Mouse (Mus musculus) spleen, adult 2 months (tissue): ENCODE results near the gene AL607142.1. TPM values are rescaled to one million over a fixed set of nuclear protein-coding genes. Genes with fewer than 3 reads are reported as not detected.
A peak's percentile ranks its signal among the peaks of the same experiment; 100 is the strongest.

Experiments
- DNase-seq, 2 experiments: peaks; one replicate each; pipeline versions ENCODE4 v3.0.0 to v3.0.0-alpha.2; 2012 to 2021; ENCODE audit warnings: low spot score in 2 of 2, low read depth in 1 of 2
- H3K27ac ChIP-seq: fragments of 200-500 bp; 2 replicates; pipeline ENCODE4 v1.5.1; 2012; ENCODE audit warnings: low read length, inconsistent platforms; ENCODE audit not compliant: insufficient read depth
- H3K27me3 ChIP-seq: fragments of 200-500 bp; 2 replicates; pipeline ENCODE4 v1.6.1; 2012; ENCODE audit warnings: mild to moderate bottlenecking, moderate library complexity, low read length, inconsistent platforms; ENCODE audit not compliant: control insufficient read depth, insufficient read depth
- H3K36me3 ChIP-seq: fragments of 200-500 bp; 2 replicates; pipeline ENCODE4 v1.6.1; 2012; ENCODE audit warnings: mild to moderate bottlenecking, low read length, inconsistent platforms; ENCODE audit not compliant: control insufficient read depth, insufficient read depth
- H3K4me1 ChIP-seq: fragments of 200-500 bp; 2 replicates; pipeline ENCODE4 v1.6.1; 2011; ENCODE audit warnings: inconsistent platforms; ENCODE audit not compliant: control insufficient read depth, insufficient read depth, insufficient read length
- H3K4me3 ChIP-seq: fragments of 200-500 bp; 2 replicates; pipeline ENCODE4 v1.5.1; 2011; ENCODE audit warnings: mild to moderate bottlenecking, inconsistent platforms; ENCODE audit not compliant: insufficient read depth, insufficient read length; ENCODE audit errors: extremely low read depth
- CTCF ChIP-seq: fragments of 200-500 bp; IDR thresholded peaks from 2 replicates; pipeline ENCODE4 v1.5.1; 2011; ENCODE audit warnings: mild to moderate bottlenecking, inconsistent platforms; ENCODE audit not compliant: insufficient read depth, insufficient read length, insufficient replicate concordance; ENCODE audit errors: extremely low read depth
- POLR2A ChIP-seq: fragments of 200-500 bp; IDR thresholded peaks from 2 replicates; pipeline ENCODE4 v1.6.1; 2011; ENCODE audit warnings: low read depth, low read length, inconsistent platforms
- WGBS: fragments of 180-500 bp; shearing (Covaris S2); methylation state at CpG from one replicate; pipeline ENCODE4 v1.1.7; 2018; 5-methylcytosine and 5-hydroxymethylcytosine counted together
- polyA plus RNA-seq: library from polyadenylated mRNA; depleted of rRNA; stranded (reverse); fragments of >200 nt; gene quantifications from 2 replicates; pipeline ENCODE4 v1.2.3, GENCODE M21; 2012

Gene AL607142.1
- polyA plus RNA-seq, 1 experiment: not detected

GRCm38 (mm10) chr4:120045131-120045537 is 19.7 kb upstream of the AL607142.1 start:
- H3K27me3 ChIP-seq: no peaks in the 10 kb centered on the region
- no peak for TF ChIP-seq CTCF
- no peak for TF ChIP-seq POLR2A
- WGBS: 77% methylated on average over 5 of the region's 5 CpGs

GRCm38 (mm10) chr4:120045871-120046270 is 18.9 kb upstream of the AL607142.1 start:
- no peak for TF ChIP-seq CTCF
- TF ChIP-seq POLR2A: no peak

More at GRCm38 (mm10) chr4:120045131-120045537, 19.7 kb upstream of the AL607142.1 start:
- Histone ChIP-seq H3K4me3 (no peak overlapping the region), H3K27ac (no peak overlapping the region), H3K4me1 (peaks cover 4% of the 10 kb centered on the region; the same call in 1 of the 2 replicates), H3K36me3 (no peaks in the 10 kb centered on the region)
- DNase-seq: no peak

DNA sequence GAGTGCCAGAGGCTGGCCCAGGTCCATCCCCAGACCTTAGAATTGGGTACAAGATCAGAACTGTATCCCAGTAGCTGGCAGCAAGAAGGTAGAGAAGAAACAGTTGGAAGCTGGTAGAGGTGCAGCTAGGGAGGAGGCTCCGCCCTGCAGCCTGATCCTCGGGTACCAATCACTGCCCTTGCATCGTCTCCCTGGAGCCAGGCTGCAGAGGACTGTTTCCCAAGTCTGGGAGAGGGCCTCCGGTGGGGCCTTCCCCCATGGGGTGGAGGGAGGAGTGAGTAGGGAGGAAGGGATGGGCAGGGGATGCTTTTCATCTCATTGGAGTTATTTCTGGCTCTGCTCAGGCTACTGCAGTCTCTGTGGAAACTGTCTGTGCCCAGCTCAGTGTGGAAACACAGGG is 17.7 kb upstream of the AL607142.1 start:
- DNase-seq: no peak
- WGBS: 84% methylated on average over 4 of the region's 4 CpGs
- Histone ChIP-seq H3K27ac (no peak overlapping the region), H3K4me3 (no peak overlapping the region), H3K36me3 (no peaks in the 10 kb centered on the region), H3K4me1 (peaks cover 9% of the 10 kb centered on the region; the same call in 1 of the 2 replicates), H3K27me3 (no peaks in the 10 kb centered on the region)
- TF ChIP-seq POLR2A (no peak), CTCF (no peak)

More at GRCm38 (mm10) chr4:120045871-120046270, 18.9 kb upstream of the AL607142.1 start:
- peaks cover 7% of the 10 kb centered on the region; the same call in 1 of the 2 replicates for H3K4me1 ChIP-seq
- no peaks in the 10 kb centered on the region for H3K27me3 ChIP-seq
- H3K27ac ChIP-seq: no peak overlapping the region
- no peak for DNase-seq
- WGBS: 80% methylated on average over 7 of the region's 7 CpGs
- no peaks in the 10 kb centered on the region for H3K36me3 ChIP-seq
- no peak overlapping the region for H3K4me3 ChIP-seq

DNA sequence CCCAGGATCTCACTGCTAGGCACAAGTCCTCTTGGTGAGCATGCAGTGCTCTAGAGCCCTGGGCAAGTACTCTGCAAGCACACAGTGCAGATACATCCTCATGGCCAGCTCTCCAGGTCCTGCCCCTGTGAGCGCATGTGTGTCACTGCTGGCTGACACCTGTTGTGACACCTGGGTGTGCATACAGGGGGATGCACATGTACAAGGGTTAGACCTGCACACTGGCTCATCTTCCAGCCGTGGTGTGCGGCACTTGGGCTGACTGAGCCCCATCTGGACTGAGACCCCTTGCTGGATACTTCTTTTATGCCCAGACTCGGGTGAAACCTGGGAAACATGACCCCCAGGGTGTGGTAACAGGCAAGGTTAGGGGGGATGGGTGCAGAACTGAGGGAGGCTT is 16.5 kb upstream of the AL607142.1 start:
- no peak for DNase-seq
- WGBS: 87% methylated on average over 4 of the region's 4 CpGs

GRCm38 (mm10) chr4:120049857-120050256 is 14.9 kb upstream of the AL607142.1 start:
- TF ChIP-seq CTCF (no peak), POLR2A (no peak)
- 89% methylated on average over 3 of the region's 3 CpGs for WGBS

More for the DNA sequence above, 16.5 kb upstream of the AL607142.1 start:
- Histone ChIP-seq H3K4me3 (no peak overlapping the region), H3K4me1 (peaks cover 20% of the 10 kb centered on the region; the same call in 1 of the 2 replicates), H3K27ac (no peak overlapping the region), H3K36me3 (no peaks in the 10 kb centered on the region), H3K27me3 (no peaks in the 10 kb centered on the region)
- no peak for TF ChIP-seq POLR2A
- TF ChIP-seq CTCF: no peak

GRCm38 (mm10) chr4:120052481-120052880 is 12.3 kb upstream of the AL607142.1 start:
- Histone ChIP-seq H3K27ac (peak overlapping the region; percentile 84), H3K4me1 (peaks cover 39% of the 10 kb centered on the region; the same call in 1 of the 2 replicates), H3K4me3 (no peak overlapping the region), H3K36me3 (no peaks in the 10 kb centered on the region), H3K27me3 (no peaks in the 10 kb centered on the region)
- DNase-seq: no peak
- TF ChIP-seq CTCF (no peak), POLR2A (no peak)

More at GRCm38 (mm10) chr4:120049857-120050256, 14.9 kb upstream of the AL607142.1 start:
- H3K36me3 ChIP-seq: no peaks in the 10 kb centered on the region
- DNase-seq: no peak
- H3K4me3 ChIP-seq: no peak overlapping the region
- H3K27me3 ChIP-seq: no peaks in the 10 kb centered on the region
- H3K27ac ChIP-seq: no peak overlapping the region
- H3K4me1 ChIP-seq: peaks cover 34% of the 10 kb centered on the region; the same call in 1 of the 2 replicates

GRCm38 (mm10) chr4:120053026-120054005 is 11.5 kb upstream of the AL607142.1 start:
- no peaks in the 10 kb centered on the region for H3K36me3 ChIP-seq
- peak overlapping the region; percentile 84 for H3K27ac ChIP-seq
- no peaks in the 10 kb centered on the region for H3K27me3 ChIP-seq
- WGBS: 25% methylated on average over 11 of the region's 11 CpGs
- peak; percentile 45 to 69 for DNase-seq
- H3K4me1 ChIP-seq: peaks cover 39% of the 10 kb centered on the region; the same call in 1 of the 2 replicates
- TF ChIP-seq POLR2A (no peak), CTCF (no peak)
- H3K4me3 ChIP-seq: 0 out of 2 replicates have a peak overlapping the region, but pooled peaks have one; percentile 2
